Mouse (Mus musculus): ENCODE data around the gene Clcn6. TPM values are rescaled to one million over a fixed set of nuclear protein-coding genes. Genes with fewer than 3 reads are reported as not detected.
A peak's percentile ranks its signal among the peaks of the same experiment; 100 is the strongest.

The Clcn6 gene
- polyA plus RNA-seq, 1 experiment from 2014 or later = 4.2 TPM

DNA sequence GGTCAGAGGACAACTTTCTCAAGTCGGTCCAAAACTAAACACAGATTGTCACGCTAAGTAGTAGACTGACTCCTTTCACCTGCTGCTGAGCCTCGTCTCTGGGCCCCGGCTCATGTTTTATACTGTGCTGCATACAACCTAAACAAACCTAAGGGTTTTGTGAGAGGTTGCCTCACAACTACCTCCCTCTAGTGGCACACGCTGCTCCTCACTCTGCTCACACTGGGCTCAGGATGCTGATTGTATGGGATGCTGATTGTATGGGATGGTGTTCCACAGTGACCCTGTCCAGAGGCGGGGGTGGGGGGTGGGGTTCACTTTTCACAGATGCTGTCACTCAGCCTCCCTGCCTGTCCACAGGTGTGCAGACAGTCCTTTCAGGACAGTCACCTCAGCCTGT, 40.6 kb upstream of the Clcn6 start:
- no peak overlapping the region for H3K27ac ChIP-seq
- no peak overlapping the region for H3K4me2 ChIP-seq (ENCODE audit: low read length)
- peak; percentile 44; the same call in 1 of the 2 replicates for TF ChIP-seq CTCF (IDR thresholded peaks at IDR 0.05; ENCODE audit: low read depth)
- no peak for DNase-seq (ENCODE audit: low spot score)
- H3K9me3 ChIP-seq (replicated peaks; ENCODE audit: low read length) = no peaks in the 10 kb centered on the region
- H3K27me3 ChIP-seq (ENCODE audit: insufficient read depth, low read length) = no peaks in the 10 kb centered on the region
- H3K4me3 ChIP-seq (replicated peaks; ENCODE audit: low read depth, low read length) = no peak overlapping the region
- ATAC-seq (replicated peaks; ENCODE audit: low FRiP score, low read depth) = no peak
- peaks cover 16% of the 10 kb centered on the region for H3K4me1 ChIP-seq (replicated peaks; ENCODE audit: insufficient read depth, low read length)
- H3K9ac ChIP-seq (ENCODE audit: low read depth, low read length) = no peak overlapping the region
- 67% methylated on average over 6 of the region's 6 CpGs for WGBS
- peaks cover 17% of the 10 kb centered on the region for H3K36me3 ChIP-seq (ENCODE audit: insufficient read depth, low read length)

DNA sequence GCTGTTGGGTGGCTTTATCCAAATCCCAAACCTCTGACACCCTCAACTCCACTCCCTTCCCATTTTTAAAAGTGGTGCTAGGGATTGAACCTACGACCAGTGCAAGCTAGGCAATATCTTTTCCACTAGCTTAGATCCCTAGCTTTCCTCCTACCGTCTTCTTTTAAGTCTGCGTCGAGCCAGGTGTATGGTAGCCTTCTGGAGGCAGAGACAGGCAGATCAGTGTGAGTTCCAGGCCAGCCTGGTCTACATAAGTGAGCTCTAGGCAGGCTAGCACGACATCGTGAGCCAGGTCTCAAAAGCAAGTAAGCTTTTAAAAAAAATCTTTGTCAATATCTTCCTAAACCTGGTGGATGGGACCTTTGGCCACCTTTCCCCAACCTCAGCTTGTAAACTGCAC, 37.3 kb upstream of the Clcn6 start:
- DNase-seq (ENCODE audit: low spot score) (no peak), ATAC-seq (replicated peaks; ENCODE audit: low FRiP score, low read depth) (no peak)
- no peak overlapping the region for H3K27ac ChIP-seq
- no peak overlapping the region for H3K9ac ChIP-seq (ENCODE audit: low read depth, low read length)
- 87% methylated on average over 6 of the region's 6 CpGs for WGBS
- no peak for TF ChIP-seq CTCF (IDR thresholded peaks at IDR 0.05; ENCODE audit: low read depth)
- H3K4me2 ChIP-seq (ENCODE audit: low read length) = no peak overlapping the region
- peaks cover 11% of the 10 kb centered on the region for H3K36me3 ChIP-seq (ENCODE audit: insufficient read depth, low read length)
- no peak overlapping the region for H3K4me3 ChIP-seq (replicated peaks; ENCODE audit: low read depth, low read length)
- no peaks in the 10 kb centered on the region for H3K4me1 ChIP-seq (replicated peaks; ENCODE audit: insufficient read depth, low read length)
- H3K27me3 ChIP-seq (ENCODE audit: insufficient read depth, low read length) = no peaks in the 10 kb centered on the region
- no peaks in the 10 kb centered on the region for H3K9me3 ChIP-seq (replicated peaks; ENCODE audit: low read length)

DNA sequence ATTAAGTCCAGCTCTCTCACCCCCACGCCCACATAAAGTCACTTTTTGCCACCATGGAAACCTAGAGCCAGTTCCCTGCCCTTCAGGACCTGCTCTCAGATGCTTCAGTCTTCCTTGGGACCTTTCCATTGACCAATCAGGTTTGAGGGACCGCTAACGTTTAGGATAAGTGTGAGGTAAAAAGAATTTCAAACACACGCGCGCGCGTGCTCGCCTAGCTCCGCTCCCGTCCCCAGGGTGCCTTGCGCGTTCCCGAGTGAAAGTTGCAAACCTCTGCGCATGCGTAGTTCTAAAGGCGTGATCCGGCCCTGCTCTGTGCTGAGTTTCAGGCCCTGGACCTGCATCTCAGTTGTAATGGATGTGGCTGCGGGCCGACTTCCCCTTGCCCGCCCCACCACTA, 36.6 kb upstream of the Clcn6 start:
- DNase-seq (ENCODE audit: low spot score) (peak; percentile 78), ATAC-seq (replicated peaks; ENCODE audit: low FRiP score, low read depth) (no peak)
- no peak for TF ChIP-seq CTCF (IDR thresholded peaks at IDR 0.05; ENCODE audit: low read depth)
- Histone ChIP-seq H3K9ac (ENCODE audit: low read depth, low read length) (no peak overlapping the region), H3K27ac (no peak overlapping the region), H3K36me3 (ENCODE audit: insufficient read depth, low read length) (peaks cover 6% of the 10 kb centered on the region), H3K9me3 (replicated peaks; ENCODE audit: low read length) (no peaks in the 10 kb centered on the region), H3K4me3 (replicated peaks; ENCODE audit: low read depth, low read length) (0 out of 2 replicates have a peak overlapping the region, but pooled peaks have one; percentile 13), H3K4me2 (ENCODE audit: low read length) (peak overlapping the region; percentile 48), H3K4me1 (replicated peaks; ENCODE audit: insufficient read depth, low read length) (no peaks in the 10 kb centered on the region), H3K27me3 (ENCODE audit: insufficient read depth, low read length) (no peaks in the 10 kb centered on the region)
- 31% methylated on average over 21 of the region's 21 CpGs for WGBS

DNA sequence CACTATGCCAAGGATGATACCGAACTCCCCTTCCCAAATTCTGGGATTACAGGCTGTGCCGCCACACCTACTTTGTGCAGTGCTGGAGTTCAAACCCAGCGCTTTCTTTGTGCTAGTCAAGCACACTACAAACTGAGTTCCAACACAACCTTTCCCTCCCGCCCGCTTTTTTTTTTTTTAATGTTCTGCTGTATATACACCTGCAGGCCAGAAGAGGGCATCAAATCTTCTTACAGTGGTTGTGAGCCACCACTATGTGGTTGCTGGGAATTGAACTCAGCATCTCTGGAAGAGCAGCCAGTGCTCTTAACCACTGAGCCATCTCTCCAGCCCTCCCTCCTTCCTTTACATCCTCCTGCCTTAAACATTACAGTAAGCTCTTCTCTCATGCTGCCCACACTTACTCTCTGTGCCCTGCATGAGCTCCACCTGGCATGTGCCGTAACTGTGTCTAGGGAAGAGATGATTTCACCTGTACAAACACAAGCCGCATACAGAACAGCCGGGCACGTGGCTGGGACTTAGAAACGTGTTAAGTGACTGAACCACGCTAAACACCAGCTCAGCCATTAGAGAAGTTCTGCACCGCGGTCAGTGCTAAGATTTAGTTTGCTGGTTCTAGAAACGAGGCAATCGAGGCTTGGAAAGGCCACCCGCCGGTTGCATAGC, 36.0 kb upstream of the Clcn6 start:
- H3K27ac ChIP-seq = no peak overlapping the region
- H3K9ac ChIP-seq (ENCODE audit: low read depth, low read length) = no peak overlapping the region
- H3K9me3 ChIP-seq (replicated peaks; ENCODE audit: low read length) = no peaks in the 10 kb centered on the region
- H3K36me3 ChIP-seq (ENCODE audit: insufficient read depth, low read length) = no peaks in the 10 kb centered on the region
- TF ChIP-seq CTCF (IDR thresholded peaks at IDR 0.05; ENCODE audit: low read depth) = peak; percentile 68
- H3K27me3 ChIP-seq (ENCODE audit: insufficient read depth, low read length) = no peaks in the 10 kb centered on the region
- 46% methylated on average over 17 of the region's 17 CpGs for WGBS
- H3K4me2 ChIP-seq (ENCODE audit: low read length) = peak overlapping the region; percentile 48
- DNase-seq (ENCODE audit: low spot score) (peak; percentile 68), ATAC-seq (replicated peaks; ENCODE audit: low FRiP score, low read depth) (no peak)
- H3K4me1 ChIP-seq (replicated peaks; ENCODE audit: insufficient read depth, low read length) = no peaks in the 10 kb centered on the region
- H3K4me3 ChIP-seq (replicated peaks; ENCODE audit: low read depth, low read length) = no peak overlapping the region

DNA sequence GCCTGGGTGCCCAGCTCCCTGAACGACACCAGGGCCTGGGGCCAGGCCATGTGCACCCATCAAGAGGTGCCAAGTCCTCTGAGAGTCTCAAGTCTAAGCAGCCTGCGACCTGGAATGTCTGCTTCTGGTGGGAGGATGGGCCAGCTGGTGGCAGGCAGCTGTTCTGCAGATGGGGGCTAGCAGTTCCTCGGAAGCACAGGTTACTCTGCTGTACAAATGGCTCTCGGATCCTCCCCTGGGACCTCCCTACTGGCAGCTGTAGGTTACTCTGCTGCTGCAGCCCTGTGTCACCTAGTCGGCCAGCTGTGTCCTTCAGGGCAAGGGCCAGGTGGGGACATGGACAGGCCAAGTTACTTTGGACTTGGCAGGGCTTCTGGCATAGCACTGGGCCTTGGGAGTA, 32.9 kb upstream of the Clcn6 start:
- H3K4me1 ChIP-seq (replicated peaks; ENCODE audit: insufficient read depth, low read length) = peaks cover 2% of the 10 kb centered on the region
- H3K27ac ChIP-seq = no peak overlapping the region
- H3K4me3 ChIP-seq (replicated peaks; ENCODE audit: low read depth, low read length) = no peak overlapping the region
- no peak overlapping the region for H3K9ac ChIP-seq (ENCODE audit: low read depth, low read length)
- DNase-seq (ENCODE audit: low spot score) (no peak), ATAC-seq (replicated peaks; ENCODE audit: low FRiP score, low read depth) (no peak; the same call in 1 of the 2 replicates)
- TF ChIP-seq CTCF (IDR thresholded peaks at IDR 0.05; ENCODE audit: low read depth) = no peak
- no peaks in the 10 kb centered on the region for H3K27me3 ChIP-seq (ENCODE audit: insufficient read depth, low read length)
- WGBS = 29% methylated on average over 5 of the region's 5 CpGs
- H3K9me3 ChIP-seq (replicated peaks; ENCODE audit: low read length) = no peaks in the 10 kb centered on the region
- no peak overlapping the region for H3K4me2 ChIP-seq (ENCODE audit: low read length)
- H3K36me3 ChIP-seq (ENCODE audit: insufficient read depth, low read length) = no peaks in the 10 kb centered on the region

DNA sequence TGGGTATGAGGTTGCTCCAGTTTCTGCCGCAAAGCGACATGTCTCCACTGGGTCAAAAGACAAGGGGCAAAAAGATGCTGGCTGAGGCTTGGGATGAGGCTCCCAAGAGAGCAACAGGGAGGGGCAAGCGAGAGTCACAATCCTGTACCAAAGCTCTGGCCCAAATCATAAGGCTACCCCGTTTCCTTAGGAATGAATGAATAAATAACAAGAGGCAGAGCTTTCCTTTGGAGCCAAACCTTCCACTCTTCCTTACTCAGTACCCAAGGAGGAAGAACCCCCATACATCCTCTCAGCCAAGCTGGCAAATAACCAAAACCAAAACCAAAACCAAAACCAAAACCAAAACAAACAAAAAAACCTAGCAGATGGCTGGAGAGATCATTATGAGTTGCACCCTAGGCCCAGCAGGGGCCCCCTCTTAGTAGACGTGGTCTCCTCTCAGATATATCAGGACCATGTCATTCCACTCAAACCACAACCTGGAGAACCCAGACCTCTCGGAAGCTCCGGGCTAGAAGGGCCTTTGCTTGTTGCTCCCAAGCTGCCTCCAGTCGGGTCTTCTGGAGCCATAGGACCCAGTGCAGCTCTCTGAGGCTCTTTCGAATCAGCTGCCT, 31.1 kb upstream of the Clcn6 start:
- Histone ChIP-seq H3K27ac (no peak overlapping the region), H3K27me3 (ENCODE audit: insufficient read depth, low read length) (no peaks in the 10 kb centered on the region), H3K4me1 (replicated peaks; ENCODE audit: insufficient read depth, low read length) (peaks cover 9% of the 10 kb centered on the region), H3K4me2 (ENCODE audit: low read length) (no peak overlapping the region), H3K4me3 (replicated peaks; ENCODE audit: low read depth, low read length) (no peak overlapping the region), H3K9ac (ENCODE audit: low read depth, low read length) (no peak overlapping the region), H3K9me3 (replicated peaks; ENCODE audit: low read length) (no peaks in the 10 kb centered on the region), H3K36me3 (ENCODE audit: insufficient read depth, low read length) (no peaks in the 10 kb centered on the region)
- no peak for ATAC-seq (replicated peaks; ENCODE audit: low FRiP score, low read depth)
- 82% methylated on average over 9 of the region's 9 CpGs for WGBS
- DNase-seq (ENCODE audit: low spot score) = no peak
- no peak for TF ChIP-seq CTCF (IDR thresholded peaks at IDR 0.05; ENCODE audit: low read depth)
